19 mouse cellular contexts compared by ENCODE assay signal in the genomic region with DNA sequence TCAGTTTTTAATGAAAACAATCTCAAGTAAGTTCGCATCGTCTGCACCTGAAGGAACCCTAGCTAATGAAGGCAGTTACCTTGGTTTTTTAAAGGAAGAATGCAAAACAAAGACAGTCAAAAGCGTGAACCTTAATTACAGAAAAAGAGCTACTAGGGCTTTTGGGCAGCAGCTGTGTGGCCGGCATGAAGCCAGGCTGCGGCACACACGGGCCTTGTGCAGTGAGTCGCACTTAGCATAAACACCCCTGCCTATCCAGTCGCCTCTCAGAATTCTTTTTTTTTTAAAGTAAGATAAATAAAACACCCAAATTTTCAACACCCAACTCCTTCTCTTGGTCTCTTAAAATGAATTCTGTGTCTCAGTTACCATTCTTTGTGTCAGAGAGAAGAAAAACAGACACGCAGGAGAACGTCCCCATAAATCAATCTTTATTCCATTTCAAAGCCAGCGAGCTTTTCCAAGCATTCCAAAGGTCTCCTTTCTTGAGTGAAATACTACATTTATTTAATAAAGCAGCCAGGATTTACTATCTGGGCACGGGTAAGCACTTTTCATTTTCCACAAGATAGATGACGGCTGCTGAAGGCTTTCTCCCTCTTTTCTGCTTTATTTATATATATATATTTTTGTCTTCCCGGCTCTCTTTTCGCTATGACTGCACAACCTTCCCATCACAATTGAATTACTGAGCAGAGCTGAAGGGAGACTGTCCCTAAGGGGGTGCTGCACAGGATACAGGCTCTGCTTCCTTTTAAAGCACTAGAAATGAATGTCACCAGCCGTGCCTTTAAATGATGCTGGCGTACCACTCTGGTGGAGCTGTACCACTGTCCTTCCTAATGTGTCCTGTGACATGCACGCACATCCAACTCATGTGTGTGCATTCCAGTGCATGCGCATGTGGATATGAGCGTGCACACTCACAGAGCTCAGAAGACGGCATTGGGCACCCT. TPM values are rescaled to one million over a fixed set of nuclear protein-coding genes. Genes with fewer than 3 reads are reported as not detected.
DNase-seq lines count a peak whose midpoint lies in the region; ATAC-seq and TF ChIP-seq lines count a peak whose summit lies in the region.
"Had no signal": no experiment of that assay in that cellular context is flagged by ENCODE, and none has a peak within 500 bp of the region (broad histone marks: within the 10 kb centered on the region; RNA-seq: fewer than 3 reads in every experiment).

No protein-coding gene starts in this region.

- no peak overlapping the region; the same call in 1 of the 2 replicates for H3K4me2 ChIP-seq in intestine, embryonic 14.5 days (ENCODE audit: low read length)
- H3K4me2 ChIP-seq in intestine, postnatal 0 days (replicated peaks; ENCODE audit: low read depth), result no peak overlapping the region
- H3K4me2 ChIP-seq in midbrain, postnatal 0 days (ENCODE audit: low read depth, low read length, poor library complexity, severe bottlenecking), result no peak overlapping the region
- H3K4me2 ChIP-seq in midbrain, embryonic 13.5 days (replicated peaks), result no peak overlapping the region
- H3K4me2 ChIP-seq in intestine, embryonic 15.5 days (replicated peaks), result no peak overlapping the region

- TF ChIP-seq CTCF in intestine, postnatal 0 days (IDR thresholded peaks at IDR 0.05; ENCODE audit: low read depth), result no peak
- no peak for TF ChIP-seq CTCF in midbrain, postnatal 0 days (IDR thresholded peaks at IDR 0.05)

- H3K4me3 ChIP-seq in intestine, embryonic 14.5 days (ENCODE audit: low read depth, low read length), result no peak overlapping the region
- no peak overlapping the region for H3K4me3 ChIP-seq in intestine, postnatal 0 days (ENCODE audit: low read depth, low read length)
- H3K4me3 ChIP-seq in midbrain, postnatal 0 days (ENCODE audit: low read depth, low read length), result no peak overlapping the region
- H3K4me3 ChIP-seq in midbrain, embryonic 13.5 days (replicated peaks), result no peak overlapping the region
- H3K4me3 ChIP-seq in intestine, embryonic 15.5 days (replicated peaks), result no peak overlapping the region
- H3K4me3 ChIP-seq: heart, embryonic 10.5 days had no signal

- H3K27me3 ChIP-seq in intestine, embryonic 14.5 days (replicated peaks; ENCODE audit: control insufficient read depth, insufficient read depth, low read length), result no peaks in the 10 kb centered on the region
- H3K27me3 ChIP-seq in intestine, postnatal 0 days (replicated peaks; ENCODE audit: control insufficient read depth, insufficient read depth, low read length), result no peaks in the 10 kb centered on the region
- H3K27me3 ChIP-seq in midbrain, postnatal 0 days (ENCODE audit: insufficient read depth, low read length), result no peaks in the 10 kb centered on the region
- 0 out of 2 replicates have a peak, but pooled peaks cover under 1% of the 10 kb centered on the region for H3K27me3 ChIP-seq in midbrain, embryonic 13.5 days
- H3K27me3 ChIP-seq in intestine, embryonic 15.5 days (replicated peaks), result no peaks in the 10 kb centered on the region

- peaks cover 18% of the 10 kb centered on the region for H3K4me1 ChIP-seq in intestine, embryonic 14.5 days (replicated peaks; ENCODE audit: control insufficient read depth, insufficient read depth, low read length)
- no peaks in the 10 kb centered on the region for H3K4me1 ChIP-seq in intestine, postnatal 0 days (replicated peaks; ENCODE audit: control insufficient read depth, insufficient read depth, low read length)
- H3K4me1 ChIP-seq in midbrain, postnatal 0 days (ENCODE audit: insufficient read depth, low read length), result no peaks in the 10 kb centered on the region
- peaks cover 11% of the 10 kb centered on the region; the same call in 1 of the 2 replicates for H3K4me1 ChIP-seq in midbrain, embryonic 13.5 days (replicated peaks)
- H3K4me1 ChIP-seq in intestine, embryonic 15.5 days (replicated peaks), result peaks cover 19% of the 10 kb centered on the region

- no peaks in the 10 kb centered on the region for H3K36me3 ChIP-seq in intestine, embryonic 14.5 days (ENCODE audit: control insufficient read depth, insufficient read depth, low read length)
- H3K36me3 ChIP-seq in intestine, postnatal 0 days (ENCODE audit: control insufficient read depth, insufficient read depth), result no peaks in the 10 kb centered on the region
- H3K36me3 ChIP-seq in midbrain, postnatal 0 days (ENCODE audit: insufficient read depth, low read length), result no peaks in the 10 kb centered on the region
- no peaks in the 10 kb centered on the region for H3K36me3 ChIP-seq in midbrain, embryonic 13.5 days
- H3K36me3 ChIP-seq in intestine, embryonic 15.5 days, result no peaks in the 10 kb centered on the region
- H3K36me3 ChIP-seq: heart, embryonic 10.5 days had no signal

- DNase-seq in intestine, embryonic 14.5 days (ENCODE audit: low spot score), result peak; percentile 69
- peak; percentile 59 for DNase-seq in midbrain, postnatal 0 days (ENCODE audit: low spot score)
- peak; percentile 54 for DNase-seq in mesoderm, embryonic 11.5 days (ENCODE audit: low read depth, low spot score)
- no peak for DNase-seq in adrenal gland, postnatal 25 days
- DNase-seq: adrenal gland, postnatal 36 days; cerebellum, postnatal 36 days; gastrocnemius, postnatal 36 days; heart, postnatal 14 days; kidney, adult 2 months; liver; lung, adult 18-20 months; thymus, postnatal 25 days had no signal

- peak; percentile 62 for ATAC-seq in intestine, embryonic 14.5 days (replicated peaks; ENCODE audit: low FRiP score, low TSS enrichment, low read depth)
- no peak for ATAC-seq in intestine, postnatal 0 days
- ATAC-seq in midbrain, postnatal 0 days (ENCODE audit: low FRiP score), result no peak
- no peak for ATAC-seq in midbrain, embryonic 13.5 days
- ATAC-seq in intestine, embryonic 15.5 days, result peak; percentile 49; the same call in 1 of the 2 replicates
- ATAC-seq: CD4-positive, CD25-positive, alpha-beta regulatory T cell, adult 4 months had no signal

- H3K27ac ChIP-seq in intestine, embryonic 14.5 days (ENCODE audit: low read depth), result peak overlapping the region; percentile 38
- no peak overlapping the region for H3K27ac ChIP-seq in intestine, postnatal 0 days (ENCODE audit: low read depth, low read length)
- H3K27ac ChIP-seq in midbrain, postnatal 0 days (ENCODE audit: low read depth, low read length), result no peak overlapping the region
- no peak overlapping the region for H3K27ac ChIP-seq in midbrain, embryonic 13.5 days
- peak overlapping the region; percentile 33; the same call in 1 of the 2 replicates for H3K27ac ChIP-seq in intestine, embryonic 15.5 days
- H3K27ac ChIP-seq: heart, embryonic 10.5 days had no signal

- no peak overlapping the region for H3K9ac ChIP-seq in intestine, embryonic 14.5 days (ENCODE audit: low read length)
- H3K9ac ChIP-seq in intestine, postnatal 0 days (ENCODE audit: low read depth, low read length), result no peak overlapping the region
- H3K9ac ChIP-seq in midbrain, postnatal 0 days (replicated peaks; ENCODE audit: low read length, poor library complexity, severe bottlenecking), result no peak overlapping the region
- H3K9ac ChIP-seq in midbrain, embryonic 13.5 days (replicated peaks), result no peak overlapping the region
- H3K9ac ChIP-seq in intestine, embryonic 15.5 days, result no peak overlapping the region

- WGBS in intestine, embryonic 14.5 days, result 33% methylated on average over 21 of the region's 21 CpGs
- 54% methylated on average over 21 of the region's 21 CpGs for WGBS in intestine, postnatal 0 days
- 68% methylated on average over 21 of the region's 21 CpGs for WGBS in midbrain, postnatal 0 days
- 73% methylated on average over 21 of the region's 21 CpGs for WGBS in midbrain, embryonic 13.5 days
- 40% methylated on average over 21 of the region's 21 CpGs for WGBS in intestine, embryonic 15.5 days

- no peaks in the 10 kb centered on the region for H3K9me3 ChIP-seq in intestine, embryonic 14.5 days (ENCODE audit: control insufficient read depth, low read length)
- H3K9me3 ChIP-seq in intestine, postnatal 0 days (ENCODE audit: control insufficient read depth), result no peaks in the 10 kb centered on the region
- no peaks in the 10 kb centered on the region for H3K9me3 ChIP-seq in midbrain, postnatal 0 days (ENCODE audit: low read length)
- no peaks in the 10 kb centered on the region for H3K9me3 ChIP-seq in midbrain, embryonic 13.5 days
- H3K9me3 ChIP-seq in intestine, embryonic 15.5 days, result no peaks in the 10 kb centered on the region
- H3K9me3 ChIP-seq: heart, embryonic 10.5 days had no signal

RNA-seq across cellular contexts. Expression of a gene that starts 39.0 kb away (rescaled TPM):
- polyA plus RNA-seq in intestine, embryonic 14.5 days (2014; fragmentation: Nextera tagmentation; extraction: Ambion mirVana), result 0.05 TPM in 1 of 2 replicates, not detected in the other
- 0.29 and 0.33 TPM in 2 replicates for polyA plus RNA-seq in intestine, postnatal 0 days (2015; fragmentation: Nextera tagmentation; extraction: Ambion mirVana)
- 34.4 and 35.7 TPM in 2 replicates for total RNA-seq in midbrain, postnatal 0 days (2014; rRNA removed)
- 46.7 and 48.3 TPM in 2 replicates for polyA plus RNA-seq in midbrain, postnatal 0 days (2015; fragmentation: Nextera tagmentation; extraction: Ambion mirVana)
- 14.5 and 18.1 TPM in 2 replicates for polyA plus RNA-seq in midbrain, embryonic 13.5 days (2015; fragmentation: Nextera tagmentation; extraction: Ambion mirVana)
- 0.05 and 0.15 TPM in 2 replicates for polyA plus RNA-seq in intestine, embryonic 15.5 days (2015; fragmentation: Nextera tagmentation; extraction: Ambion mirVana)
- not detected in 2 replicates for total RNA-seq in adrenal gland, postnatal 25 days (2021)
- total RNA-seq: adrenal gland, postnatal 36 days; gastrocnemius, postnatal 36 days; heart, postnatal 14 days; megakaryocyte progenitor cell, adult 5-6 weeks; MEL had no signal
- polyA plus RNA-seq: kidney, adult 2 months had no signal

Comparison
In these comparisons a context has a peak if more than half of its experiments do, and no peak if none do; other contexts are left out.
1. ATAC-seq: peak in intestine, embryonic 14.5 days (single experiment) and intestine, embryonic 15.5 days (single experiment); none in intestine, postnatal 0 days (single experiment), midbrain, postnatal 0 days (single experiment) and midbrain, embryonic 13.5 days (single experiment).
2. H3K27ac ChIP-seq: peak in intestine, embryonic 14.5 days (single experiment) and intestine, embryonic 15.5 days (single experiment); none in intestine, postnatal 0 days (single experiment), midbrain, postnatal 0 days (single experiment) and midbrain, embryonic 13.5 days (single experiment).
3. RNA of a gene that starts 39.0 kb away (polyA plus RNA-seq): 46.7 to 48.3 TPM in midbrain, postnatal 0 days and 14.5 to 18.1 TPM in midbrain, embryonic 13.5 days; 0.29 to 0.33 TPM in intestine, postnatal 0 days, 0.05 to 0.15 TPM in intestine, embryonic 15.5 days and 0.05 TPM in intestine, embryonic 14.5 days; every median in the first group is over 10 times any median in the second.